Mouse (Mus musculus) liver, embryonic 14.5 days (tissue): ENCODE data around the gene Oas1d. TPM values are rescaled to one million over a fixed set of nuclear protein-coding genes. Genes with fewer than 3 reads are reported as not detected.
"Not testable (repeated sequence)": the region's sequence is repeated elsewhere in the genome, so short reads cannot be mapped to it uniquely, and the experiment has no call there.

Source experiments
- ATAC-seq: fragments of 200-750 bp; cut with Nextera tagmentation; 2 replicates; pipeline ENCODE4 v1.8.0; 2017; ENCODE audit warnings: moderate number of reproducible peaks, mild to moderate bottlenecking, moderate library complexity; ENCODE audit not compliant: insufficient read depth
- DNase-seq, 3 experiments: peaks; one replicate each; pipeline ENCODE4 v3.0.0-alpha.2; 2012 to 2013; ENCODE audit warnings: low read depth in 3 of 3, low spot score in 3 of 3
- H3K27ac ChIP-seq: fragments of 300-500 bp; sonication (generic); 2 replicates; pipeline ENCODE4 v1.5.1; 2014; ENCODE audit warnings: moderate library complexity, mild to moderate bottlenecking, control low read depth, inconsistent platforms
- H3K27me3 ChIP-seq: fragments of 300-500 bp; sonication (generic); 2 replicates; pipeline ENCODE4 v1.6.1; 2014; ENCODE audit warnings: mild to moderate bottlenecking, low read length, moderate library complexity; ENCODE audit not compliant: control insufficient read depth, insufficient read depth
- H3K36me3 ChIP-seq: fragments of 300-500 bp; sonication (generic); replicated peaks from 2 replicates; pipeline ENCODE4 v1.6.1; 2014; ENCODE audit warnings: low read depth; ENCODE audit not compliant: control insufficient read depth, insufficient read depth
- H3K4me1 ChIP-seq, 2 experiments: fragments of 200-500 bp in 1 of 2; fragments of 300-500 bp in 1 of 2; sonication (generic) in 1 of 2; replicated peaks; 2 replicates each; pipeline ENCODE4 v1.6.1; 2012 to 2014; ENCODE audit warnings: antibody characterized with exemption in 1 of 2, inconsistent platforms in 1 of 2, low read length in 1 of 2; ENCODE audit not compliant: control insufficient read depth in 2 of 2, insufficient read depth in 2 of 2
- H3K4me2 ChIP-seq: fragments of 300-500 bp; sonication (generic); 2 replicates; pipeline ENCODE4 v1.6.1; 2014; ENCODE audit warnings: low read depth, mild to moderate bottlenecking, control low read depth, moderate library complexity
- H3K4me3 ChIP-seq, 2 experiments: fragments of 200-500 bp in 1 of 2; fragments of 300-500 bp in 1 of 2; sonication (generic) in 1 of 2; 2 replicates each; pipeline ENCODE4 v1.5.1; 2012 to 2014; ENCODE audit warnings: low read depth in 2 of 2, low read length in 2 of 2, mild to moderate bottlenecking in 2 of 2, control low read depth in 1 of 2, inconsistent platforms in 1 of 2, moderate library complexity in 1 of 2; ENCODE audit not compliant: insufficient read depth in 1 of 2
- H3K9ac ChIP-seq: fragments of 300-500 bp; sonication (generic); replicated peaks from 2 replicates; pipeline ENCODE4 v1.6.1; 2014; ENCODE audit warnings: mild to moderate bottlenecking, control low read depth, moderate library complexity
- H3K9me3 ChIP-seq: fragments of 300-500 bp; sonication (generic); 2 replicates; pipeline ENCODE4 v1.6.1; 2016; ENCODE audit warnings: low read length, mixed read lengths; ENCODE audit not compliant: control insufficient read depth
- CTCF ChIP-seq: IDR thresholded peaks from 2 replicates; pipeline ENCODE4 v1.5.1; 2016; ENCODE audit warnings: antibody characterized with exemption, low read depth, control low read depth
- EP300 ChIP-seq: IDR thresholded peaks from 2 replicates; pipeline ENCODE4 v1.6.1; 2016; ENCODE audit warnings: antibody characterized with exemption, low read depth
- WGBS: fragments of 180-500 bp; shearing (Covaris S2); extraction: QIAGEN DNeasy Blood & Tissue Kit; methylation state at CpG from one replicate; pipeline ENCODE4 v1.1.7; 2014; ENCODE audit not compliant: insufficient replicate concordance; 5-methylcytosine and 5-hydroxymethylcytosine counted together
- polyA plus RNA-seq, 2 experiments: library from polyadenylated mRNA; depleted of rRNA in 1 of 2; stranded (reverse) in 1 of 2; unstranded in 1 of 2; fragments of >200 nt; fragmentation: Nextera tagmentation in 1 of 2; extraction: Ambion mirVana in 1 of 2; gene quantifications; 2 replicates each; pipeline versions ENCODE4 v1.2.1 to v1.2.3; 2012 to 2014

Gene Oas1d
- polyA plus RNA-seq, 2 experiments, result not detected

DNA sequence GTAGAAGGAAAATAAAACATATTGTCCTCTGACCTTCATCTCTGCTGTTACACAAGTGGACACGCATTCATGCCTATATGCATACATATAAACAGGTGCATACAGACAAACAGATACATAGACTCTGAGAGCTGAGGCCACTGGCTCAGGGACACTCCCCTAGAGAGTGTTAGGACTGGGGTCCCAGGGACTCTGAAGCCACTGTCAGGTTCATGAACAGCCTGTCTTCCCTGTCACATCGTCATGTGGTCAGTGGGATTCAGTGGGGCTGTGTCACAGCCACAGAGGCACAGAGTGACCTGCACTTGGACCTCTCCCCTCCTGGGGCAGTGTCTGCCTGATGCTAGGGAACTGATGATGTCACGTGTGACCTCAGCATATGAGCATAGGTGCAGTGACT is 6.0 kb downstream of the Oas1d start:
- Histone ChIP-seq H3K27ac (no peak overlapping the region), H3K4me2 (no peak overlapping the region), H3K9ac (no peak overlapping the region), H3K36me3 (no peaks in the 10 kb centered on the region), H3K9me3 (no peaks in the 10 kb centered on the region), H3K4me1 (no peaks in the 10 kb centered on the region), H3K27me3 (no peaks in the 10 kb centered on the region), H3K4me3 (no peak overlapping the region)
- 52% methylated on average over 3 of the region's 3 CpGs for WGBS
- ATAC-seq (no peak), DNase-seq (no peak)
- TF ChIP-seq EP300 (no peak), CTCF (no peak)

DNA sequence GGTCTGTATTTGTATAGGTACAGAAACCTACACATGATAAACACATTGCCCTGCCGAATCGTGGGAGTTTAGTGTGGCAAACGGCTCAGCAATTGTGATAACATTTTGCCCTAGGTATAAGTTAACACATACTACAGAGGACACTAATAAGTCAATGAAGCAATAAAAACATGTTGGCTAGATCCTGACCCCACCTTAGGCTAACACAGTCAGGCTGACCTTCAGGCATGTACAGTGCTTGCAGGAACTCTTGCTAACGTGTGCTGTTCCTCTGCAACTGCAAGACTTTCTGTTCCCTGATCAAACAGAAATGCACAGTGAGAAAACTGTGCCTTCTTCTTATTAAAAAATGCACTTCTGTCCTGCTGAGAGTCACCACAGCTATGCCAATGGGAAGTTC is 9.6 kb downstream of the Oas1d start:
- DNase-seq, result no peak
- WGBS, result 57% methylated on average over 4 of the region's 4 CpGs
- Histone ChIP-seq H3K4me1 (no peaks in the 10 kb centered on the region), H3K9ac (no peak overlapping the region), H3K27me3 (no peaks in the 10 kb centered on the region), H3K4me3 (no peak overlapping the region), H3K4me2 (no peak overlapping the region), H3K9me3 (no peaks in the 10 kb centered on the region), H3K27ac (no peak overlapping the region), H3K36me3 (no peaks in the 10 kb centered on the region)
- ATAC-seq, result no peak
- no peak for TF ChIP-seq CTCF
- TF ChIP-seq EP300, result no peak

DNA sequence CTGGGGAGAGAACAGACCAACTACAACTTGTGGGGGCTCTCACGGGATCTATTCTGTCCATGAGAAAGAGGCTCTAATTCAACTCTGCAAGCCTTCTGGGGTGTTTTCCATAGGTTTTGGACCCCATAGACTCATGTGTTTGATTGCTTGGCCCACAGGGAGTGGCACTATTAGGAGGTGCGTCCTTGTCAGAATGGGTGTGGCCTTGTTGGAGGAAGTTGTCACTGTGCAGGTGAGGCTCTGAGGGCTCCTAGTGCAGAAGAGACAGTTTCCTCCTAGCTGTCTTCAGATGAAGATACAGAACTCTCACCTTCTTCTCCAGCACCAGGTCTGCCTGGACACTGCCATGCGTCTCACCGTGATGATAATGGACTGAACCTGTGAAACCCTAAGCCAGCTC is 10.2 kb downstream of the Oas1d start:
- not testable (repeated sequence) for ATAC-seq, H3K27me3 ChIP-seq, H3K4me1 ChIP-seq, H3K36me3 ChIP-seq, DNase-seq, H3K9ac ChIP-seq, H3K27ac ChIP-seq, H3K4me2 ChIP-seq, H3K9me3 ChIP-seq, H3K4me3 ChIP-seq
- WGBS, result 64% methylated on average over 4 of the region's 4 CpGs

DNA sequence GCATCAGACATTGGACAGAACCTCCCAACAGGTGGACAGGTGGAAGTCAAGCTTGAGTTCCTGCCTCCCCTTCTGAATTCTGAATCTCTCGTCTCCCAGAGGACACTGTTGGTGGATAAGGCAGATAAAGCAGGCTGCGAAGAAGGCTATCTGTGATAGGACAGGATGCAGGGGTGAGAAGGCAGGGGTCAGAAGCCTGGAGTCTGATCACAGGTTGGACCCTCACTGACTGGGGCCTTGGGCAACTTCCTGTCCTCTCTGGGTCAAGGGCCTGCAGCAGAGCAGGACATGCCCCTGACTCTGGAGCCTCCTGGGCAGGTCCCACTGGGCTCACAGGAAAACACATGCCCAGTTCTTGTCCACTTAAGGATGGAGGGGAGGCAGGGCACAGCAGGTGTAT is 12.0 kb downstream of the Oas1d start:
- not testable (repeated sequence) for ATAC-seq
- WGBS, result 14% methylated on average over 2 of the region's 2 CpGs

DNA sequence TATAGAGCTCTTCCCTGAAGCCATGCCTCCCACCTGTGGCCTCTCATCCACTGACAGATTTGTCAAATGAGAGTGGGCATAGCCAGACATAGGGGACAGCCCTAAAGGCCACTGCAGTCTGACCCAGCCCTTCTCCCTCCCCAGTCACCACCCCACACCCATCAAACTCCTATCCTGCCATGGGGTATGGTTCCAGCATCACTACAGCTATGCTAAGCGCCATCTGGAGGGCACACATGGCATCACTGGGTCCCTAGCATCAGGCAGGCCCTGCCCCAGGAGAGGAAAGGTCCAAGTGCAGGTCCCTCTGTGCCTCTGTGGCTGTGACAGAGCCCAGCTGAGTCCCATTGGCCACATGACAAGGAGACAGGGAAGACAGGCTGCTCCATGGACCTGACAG is 12.7 kb downstream of the Oas1d start:
- no peak overlapping the region for H3K4me2 ChIP-seq
- H3K4me1 ChIP-seq, result no peaks in the 10 kb centered on the region
- no peaks in the 10 kb centered on the region for H3K36me3 ChIP-seq
- DNase-seq, result no peak
- H3K9me3 ChIP-seq, result no peaks in the 10 kb centered on the region
- TF ChIP-seq CTCF, result peak; percentile 49
- no peak for TF ChIP-seq EP300
- 0% methylated on average over 1 of the region's 1 CpGs for WGBS
- no peak for ATAC-seq
- H3K27me3 ChIP-seq, result no peaks in the 10 kb centered on the region
- no peak overlapping the region for H3K27ac ChIP-seq
- H3K4me3 ChIP-seq, result no peak overlapping the region
- H3K9ac ChIP-seq, result no peak overlapping the region

More for the DNA sequence above, 12.0 kb downstream of the Oas1d start:
- H3K36me3 ChIP-seq, H3K4me2 ChIP-seq, H3K27me3 ChIP-seq, H3K9ac ChIP-seq, H3K27ac ChIP-seq, H3K9me3 ChIP-seq, H3K4me1 ChIP-seq, H3K4me3 ChIP-seq, DNase-seq: not testable (repeated sequence)

DNA sequence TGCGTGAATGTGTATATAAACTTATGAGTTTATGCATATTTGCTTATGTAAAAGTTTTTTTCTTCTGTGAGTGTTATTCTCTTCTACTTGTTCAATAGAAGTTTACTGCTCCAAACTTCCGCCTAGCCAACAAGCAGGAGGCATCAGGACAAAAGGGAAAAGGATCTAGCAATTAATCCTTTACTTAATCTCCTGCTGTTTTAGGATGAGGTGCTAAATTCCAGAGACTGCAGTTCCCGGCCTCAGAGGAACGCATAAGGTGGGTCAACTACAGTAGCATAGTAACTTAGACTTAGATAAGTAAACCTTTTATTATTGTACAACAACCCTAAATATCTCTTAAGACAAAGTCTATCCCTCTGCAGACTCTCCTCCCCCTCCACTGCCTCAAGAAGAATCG is 19.6 kb downstream of the Oas1d start:
- Histone ChIP-seq H3K27ac (no peak overlapping the region), H3K9me3 (no peaks in the 10 kb centered on the region), H3K4me2 (no peak overlapping the region), H3K4me1 (no peaks in the 10 kb centered on the region), H3K9ac (no peak overlapping the region), H3K36me3 (no peaks in the 10 kb centered on the region), H3K4me3 (no peak overlapping the region), H3K27me3 (no peaks in the 10 kb centered on the region)
- ATAC-seq (no peak), DNase-seq (no peak)
- TF ChIP-seq CTCF (no peak), EP300 (no peak)
- 16% methylated on average over 5 of the region's 5 CpGs for WGBS
